In genomic region chr3:76679853-76680545, GRCm38 (mm10) we compare ENCODE assay signal across 27 mouse cellular contexts.
A peak's percentile ranks its signal among the peaks of the same experiment; 100 is the strongest.
DNase-seq lines count a peak whose midpoint lies in the region; ATAC-seq and TF ChIP-seq lines count a peak whose summit lies in the region.
"Had no signal": no experiment of that assay in that cellular context is flagged by ENCODE, and none has a peak within 500 bp of the region (broad histone marks: within the 10 kb centered on the region; RNA-seq: fewer than 3 reads in every experiment).

No protein-coding gene starts in this region.

- no peak for TF ChIP-seq CTCF in midbrain, postnatal 0 days (IDR thresholded peaks at IDR 0.05)

- no peaks in the 10 kb centered on the region for H3K36me3 ChIP-seq in forebrain, embryonic 13.5 days (ENCODE audit: poor library complexity, severe bottlenecking)
- no peaks in the 10 kb centered on the region for H3K36me3 ChIP-seq in forebrain, embryonic 10.5 days (replicated peaks)
- no peaks in the 10 kb centered on the region for H3K36me3 ChIP-seq in hindbrain, embryonic 16.5 days (ENCODE audit: control insufficient read depth, insufficient read depth, low read length)
- H3K36me3 ChIP-seq in hindbrain, embryonic 10.5 days: no peaks in the 10 kb centered on the region
- no peaks in the 10 kb centered on the region for H3K36me3 ChIP-seq in midbrain, postnatal 0 days (ENCODE audit: insufficient read depth, low read length)
- H3K36me3 ChIP-seq in midbrain, embryonic 11.5 days (ENCODE audit: control insufficient read depth, insufficient read depth, low read length): no peaks in the 10 kb centered on the region
- H3K36me3 ChIP-seq: heart, embryonic 12.5 days; stomach, embryonic 15.5 days had no signal

- no peak for DNase-seq in forebrain, embryonic 10.5 days (ENCODE audit: extremely low spot score, low spot score)
- no peak for DNase-seq in hindbrain, embryonic 10.5 days (ENCODE audit: low spot score)
- DNase-seq in midbrain, postnatal 0 days (ENCODE audit: low spot score): peak; percentile 29
- no peak for DNase-seq in midbrain, embryonic 11.5 days (ENCODE audit: low spot score, missing footprints)
- peak; percentile 37 for DNase-seq in brain, embryonic 18.5 days (ENCODE audit: low read depth, low spot score)
- DNase-seq in spleen, postnatal 4 days (ENCODE audit: low spot score in 2 of 2): no peak
- DNase-seq: adrenal gland, adult 8-10 months; cerebellum, adult 11-12 months; cerebellum, postnatal 10 days; gastrocnemius, adult 2 months; gastrocnemius, postnatal 36 days; heart, adult 18-20 months; kidney, adult 8-10 months; liver; lung, adult 2 months; lung, postnatal 10 days; thymus, postnatal 14 days had no signal

- no peaks in the 10 kb centered on the region for H3K4me1 ChIP-seq in forebrain, embryonic 13.5 days
- no peaks in the 10 kb centered on the region for H3K4me1 ChIP-seq in forebrain, embryonic 10.5 days
- no peaks in the 10 kb centered on the region for H3K4me1 ChIP-seq in hindbrain, embryonic 16.5 days (ENCODE audit: control insufficient read depth, insufficient read depth, low read depth, low read length)
- H3K4me1 ChIP-seq in hindbrain, embryonic 10.5 days (replicated peaks): no peaks in the 10 kb centered on the region
- no peaks in the 10 kb centered on the region for H3K4me1 ChIP-seq in midbrain, postnatal 0 days (ENCODE audit: insufficient read depth, low read length)
- H3K4me1 ChIP-seq in midbrain, embryonic 11.5 days (ENCODE audit: control insufficient read depth, insufficient read depth, low read length): no peaks in the 10 kb centered on the region
- H3K4me1 ChIP-seq: heart, embryonic 12.5 days; stomach, embryonic 15.5 days had no signal

- no peak overlapping the region for H3K4me2 ChIP-seq in forebrain, embryonic 13.5 days
- H3K4me2 ChIP-seq in hindbrain, embryonic 16.5 days (ENCODE audit: low read length): no peak overlapping the region
- no peak overlapping the region for H3K4me2 ChIP-seq in midbrain, postnatal 0 days (ENCODE audit: low read depth, low read length, poor library complexity, severe bottlenecking)
- no peak overlapping the region for H3K4me2 ChIP-seq in midbrain, embryonic 11.5 days
- H3K4me2 ChIP-seq: heart, embryonic 12.5 days; stomach, embryonic 15.5 days had no signal

- H3K4me3 ChIP-seq in forebrain, embryonic 13.5 days: no peak overlapping the region
- H3K4me3 ChIP-seq in forebrain, embryonic 10.5 days: no peak overlapping the region
- no peak overlapping the region for H3K4me3 ChIP-seq in hindbrain, embryonic 16.5 days (ENCODE audit: low read length)
- H3K4me3 ChIP-seq in hindbrain, embryonic 10.5 days: no peak overlapping the region
- no peak overlapping the region for H3K4me3 ChIP-seq in midbrain, postnatal 0 days (ENCODE audit: low read depth, low read length)
- H3K4me3 ChIP-seq in midbrain, embryonic 11.5 days (ENCODE audit: low read depth, low read length): no peak overlapping the region
- H3K4me3 ChIP-seq: erythroblast, embryonic 14.5 days; gastrocnemius, adult 2 months; heart, embryonic 12.5 days; stomach, embryonic 15.5 days had no signal

- H3K27ac ChIP-seq in forebrain, embryonic 13.5 days: no peak overlapping the region
- no peak overlapping the region for H3K27ac ChIP-seq in forebrain, embryonic 10.5 days
- no peak overlapping the region for H3K27ac ChIP-seq in hindbrain, embryonic 16.5 days (ENCODE audit: low read depth, low read length)
- no peak overlapping the region for H3K27ac ChIP-seq in hindbrain, embryonic 10.5 days
- H3K27ac ChIP-seq in midbrain, postnatal 0 days (ENCODE audit: low read depth, low read length): no peak overlapping the region
- H3K27ac ChIP-seq in midbrain, embryonic 11.5 days (ENCODE audit: low read depth, low read length): no peak overlapping the region
- H3K27ac ChIP-seq: gastrocnemius, adult 2 months; kidney, postnatal 0 days; liver, embryonic 14.5 days; macrophage; stomach, embryonic 15.5 days had no signal

- no peak overlapping the region for H3K9ac ChIP-seq in forebrain, embryonic 13.5 days
- no peak overlapping the region for H3K9ac ChIP-seq in hindbrain, embryonic 16.5 days (ENCODE audit: low read depth, low read length)
- H3K9ac ChIP-seq in midbrain, postnatal 0 days (replicated peaks; ENCODE audit: low read length, poor library complexity, severe bottlenecking): no peak overlapping the region
- H3K9ac ChIP-seq in midbrain, embryonic 11.5 days (ENCODE audit: low read length): no peak overlapping the region
- H3K9ac ChIP-seq: heart, embryonic 12.5 days; liver, embryonic 14.5 days; stomach, embryonic 15.5 days had no signal

- H3K27me3 ChIP-seq in forebrain, embryonic 13.5 days: no peaks in the 10 kb centered on the region
- no peaks in the 10 kb centered on the region for H3K27me3 ChIP-seq in forebrain, embryonic 10.5 days (ENCODE audit: poor library complexity, severe bottlenecking)
- no peaks in the 10 kb centered on the region for H3K27me3 ChIP-seq in hindbrain, embryonic 16.5 days (replicated peaks; ENCODE audit: control insufficient read depth, insufficient read depth, low read length)
- H3K27me3 ChIP-seq in hindbrain, embryonic 10.5 days (ENCODE audit: insufficient read depth, poor library complexity, severe bottlenecking): no peaks in the 10 kb centered on the region
- H3K27me3 ChIP-seq in midbrain, postnatal 0 days (ENCODE audit: insufficient read depth, low read length): no peaks in the 10 kb centered on the region
- H3K27me3 ChIP-seq in midbrain, embryonic 11.5 days (ENCODE audit: control insufficient read depth, insufficient read depth, low read length): no peaks in the 10 kb centered on the region
- H3K27me3 ChIP-seq: CH12.LX; heart, embryonic 12.5 days; stomach, embryonic 15.5 days had no signal

- no peaks in the 10 kb centered on the region for H3K9me3 ChIP-seq in forebrain, embryonic 13.5 days (replicated peaks)
- H3K9me3 ChIP-seq in forebrain, embryonic 10.5 days: no peaks in the 10 kb centered on the region
- H3K9me3 ChIP-seq in hindbrain, embryonic 16.5 days (ENCODE audit: control insufficient read depth, low read length): no peaks in the 10 kb centered on the region
- H3K9me3 ChIP-seq in hindbrain, embryonic 10.5 days: no peaks in the 10 kb centered on the region
- no peaks in the 10 kb centered on the region for H3K9me3 ChIP-seq in midbrain, postnatal 0 days (ENCODE audit: low read length)
- no peaks in the 10 kb centered on the region for H3K9me3 ChIP-seq in midbrain, embryonic 11.5 days (ENCODE audit: control insufficient read depth, low read length)
- H3K9me3 ChIP-seq: heart, embryonic 12.5 days; stomach, embryonic 15.5 days had no signal

- WGBS in forebrain, embryonic 13.5 days: 82% methylated on average over 5 of the region's 5 CpGs
- WGBS in forebrain, embryonic 10.5 days: 88% methylated on average over 5 of the region's 5 CpGs
- WGBS in hindbrain, embryonic 16.5 days: 70% methylated on average over 5 of the region's 5 CpGs
- WGBS in hindbrain, embryonic 10.5 days: 82% methylated on average over 5 of the region's 5 CpGs
- 75% methylated on average over 5 of the region's 5 CpGs for WGBS in midbrain, postnatal 0 days
- 83% methylated on average over 5 of the region's 5 CpGs for WGBS in midbrain, embryonic 11.5 days

- peak; percentile 66; the same call in 1 of the 2 replicates for ATAC-seq in forebrain, embryonic 13.5 days
- ATAC-seq in hindbrain, embryonic 16.5 days: peak; percentile 50; the same call in 1 of the 2 replicates
- no peak for ATAC-seq in midbrain, postnatal 0 days (ENCODE audit: low FRiP score)
- no peak for ATAC-seq in midbrain, embryonic 11.5 days (ENCODE audit: low FRiP score)
- ATAC-seq: intestine, embryonic 16.5 days had no signal

Comparison
In these comparisons a context has a peak if more than half of its experiments do, and no peak if none do; other contexts are left out.
1. DNase-seq: peak in midbrain, postnatal 0 days (single experiment) and brain, embryonic 18.5 days (single experiment); none in forebrain, embryonic 10.5 days (single experiment), hindbrain, embryonic 10.5 days (single experiment), midbrain, embryonic 11.5 days (single experiment) and spleen, postnatal 4 days (0 of 2).
2. ATAC-seq: peak in forebrain, embryonic 13.5 days (single experiment) and hindbrain, embryonic 16.5 days (single experiment); none in midbrain, postnatal 0 days (single experiment) and midbrain, embryonic 11.5 days (single experiment).